Mouse (Mus musculus) frontal cortex, postnatal 25 days (tissue): ENCODE measurements around the gene Aff1.

Source experiments
- DNase-seq, 2 experiments: peaks; one replicate each; pipeline ENCODE4 v3.0.0; 2022; ENCODE audit warnings: low spot score in 2 of 2

Gene Aff1

DNA sequence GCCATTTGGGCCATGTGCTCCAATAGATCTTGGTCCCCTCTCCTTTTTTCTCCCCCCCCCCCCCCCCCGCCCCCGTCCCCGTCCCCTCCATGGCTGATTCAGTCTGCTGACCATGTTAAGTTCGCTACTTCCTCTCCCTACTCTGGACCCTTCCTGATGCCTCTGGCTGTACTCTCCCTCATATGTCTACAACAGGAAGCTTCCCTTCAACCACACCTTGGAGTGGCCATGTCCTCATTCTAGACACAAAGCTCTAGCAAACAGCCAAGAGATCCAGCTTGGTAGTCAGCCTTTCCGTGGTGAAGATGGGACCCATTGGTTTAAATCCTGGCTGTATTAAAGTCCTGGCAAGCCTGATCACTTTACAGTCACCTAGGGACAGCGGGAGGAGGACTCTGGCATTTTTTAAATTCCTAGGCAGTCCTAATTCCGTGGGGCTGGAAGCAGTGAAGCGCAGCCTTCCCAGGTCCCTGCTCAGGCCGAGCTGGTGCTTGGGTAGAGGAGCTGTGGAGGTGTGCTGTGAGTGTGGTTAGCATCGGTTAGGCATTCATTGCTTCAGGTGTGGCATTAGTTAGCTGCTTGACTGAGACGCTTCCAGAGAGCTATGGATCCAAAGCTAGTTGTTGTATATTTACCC is 144.1 kb downstream of the Aff1 start:
- no peak for DNase-seq

DNA sequence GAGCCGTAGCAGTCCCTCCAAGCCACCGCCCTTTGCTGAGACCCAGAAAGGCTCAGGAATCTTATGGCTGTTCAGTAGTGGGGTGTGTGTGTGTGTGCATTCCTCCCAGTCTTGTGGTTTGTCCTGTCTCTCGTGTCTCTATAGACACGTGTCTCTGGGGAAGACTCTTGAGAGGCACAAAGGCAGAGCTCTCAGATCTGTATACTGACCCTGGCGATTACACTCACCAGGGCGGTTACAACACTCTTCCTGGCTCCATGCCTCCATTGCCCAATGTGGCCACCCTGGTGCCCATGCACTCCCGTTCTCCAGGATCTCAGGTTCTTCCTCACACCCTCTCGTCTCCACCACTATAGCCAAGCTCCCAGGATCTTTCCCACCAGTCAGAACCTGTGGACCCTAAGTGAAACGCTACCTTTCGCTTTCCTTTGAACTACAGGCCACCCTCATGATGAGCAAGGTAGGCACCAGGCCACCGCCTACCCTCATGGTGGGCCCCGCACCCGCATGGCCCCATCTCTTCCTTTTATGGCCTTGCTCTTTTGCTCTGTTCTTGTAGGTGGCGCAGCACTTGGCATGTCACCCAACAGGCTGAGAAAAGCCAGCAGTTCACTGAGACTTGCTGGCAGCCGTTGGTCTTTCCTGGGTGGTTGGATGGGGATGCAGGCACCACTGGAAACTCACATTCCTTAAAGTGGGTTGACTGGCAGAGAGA is 146.5 kb downstream of the Aff1 start:
- no peak for DNase-seq

DNA sequence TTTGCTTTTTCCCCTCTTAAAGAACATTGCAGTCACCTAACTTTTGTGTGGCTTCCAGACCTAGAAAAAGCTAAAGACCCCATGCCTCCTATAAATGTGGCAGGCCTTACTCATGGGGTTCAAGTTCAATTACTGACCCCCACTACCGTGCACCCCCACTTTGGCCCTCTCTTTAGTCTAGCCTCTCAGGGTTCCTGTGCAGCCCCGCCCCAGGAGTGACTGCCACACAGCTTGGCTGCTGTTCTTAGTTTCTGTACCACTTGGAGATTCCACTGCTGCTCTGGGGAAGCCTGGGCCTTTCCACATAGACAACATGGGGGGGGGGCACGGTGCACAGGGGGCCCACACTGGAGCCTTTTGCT is 147.1 kb downstream of the Aff1 start:
- no peak for DNase-seq

DNA sequence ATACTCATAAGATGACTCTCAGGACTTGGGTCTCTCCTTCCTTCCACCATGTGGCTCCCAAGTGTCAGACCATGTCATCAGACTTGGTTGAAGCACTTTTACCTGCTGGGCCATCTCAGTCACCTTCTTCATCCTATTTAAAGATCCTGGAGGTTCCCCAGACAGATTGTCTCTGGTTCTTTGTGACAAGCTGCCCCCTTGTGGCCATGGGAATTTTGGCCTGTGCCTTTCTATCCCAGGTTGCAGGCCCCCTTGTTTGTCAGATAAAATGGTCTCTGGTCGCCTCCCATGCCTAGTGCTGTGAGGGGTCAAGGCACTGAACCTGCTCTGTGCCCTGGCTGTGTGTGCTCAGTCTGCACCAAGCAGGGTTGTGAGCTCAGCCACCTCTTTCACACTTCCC is 151.8 kb downstream of the Aff1 start:
- DNase-seq: peak; percentile 39 to 54

DNA sequence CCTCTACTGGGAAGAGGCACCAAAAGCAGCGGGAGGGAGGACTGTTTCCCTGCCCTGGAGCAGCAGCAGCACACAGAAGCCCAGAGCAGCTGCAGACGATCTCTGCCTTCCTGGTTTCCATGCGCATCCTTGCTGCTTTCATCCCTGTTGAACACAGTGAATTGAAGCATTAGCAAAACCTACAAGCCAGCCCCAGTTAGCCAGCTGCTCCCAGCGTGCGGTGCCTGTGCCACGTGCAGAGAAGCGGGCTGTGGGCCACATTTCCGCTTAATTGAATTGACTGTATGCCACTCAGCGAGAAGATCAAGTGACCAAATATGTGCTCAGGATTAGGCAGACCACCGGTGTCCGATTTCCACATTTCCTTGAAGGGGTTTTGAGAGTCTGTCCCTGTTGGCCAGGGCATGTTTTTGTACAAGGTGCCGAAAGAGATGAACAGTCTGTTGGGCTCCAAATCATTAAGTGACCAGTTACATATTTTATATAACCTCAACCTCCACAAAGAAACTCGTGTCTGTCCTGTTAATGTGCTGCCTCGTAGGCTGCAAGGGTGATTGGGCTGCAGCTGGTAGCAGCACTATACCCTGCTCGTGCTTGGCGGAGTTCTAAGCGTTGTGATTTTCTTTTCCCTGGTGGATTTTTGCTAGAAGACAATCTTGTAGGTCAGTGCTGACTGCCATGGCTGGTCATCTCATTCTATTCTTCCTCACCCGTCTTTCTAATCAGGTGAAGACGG is 153.4 kb downstream of the Aff1 start:
- DNase-seq: no peak

DNA sequence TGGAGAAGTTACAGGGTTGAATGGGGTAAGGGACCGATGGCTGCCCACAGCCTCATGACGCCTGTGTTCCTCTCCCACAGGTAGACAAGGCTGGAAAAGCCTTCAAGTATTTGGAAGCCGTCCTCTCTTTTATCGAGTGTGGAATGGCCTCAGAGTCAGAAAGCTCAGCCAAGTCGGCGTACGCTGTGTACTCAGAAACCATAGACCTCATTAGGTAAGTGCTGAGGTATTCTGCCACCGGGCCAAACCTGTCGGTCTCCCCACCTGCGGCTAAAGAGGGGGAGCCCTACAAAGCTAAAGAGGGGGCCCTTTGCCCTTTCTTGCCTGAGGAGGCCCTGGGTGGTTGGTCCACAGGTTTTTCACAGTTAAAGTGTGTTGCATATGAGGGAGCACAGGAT is 154.0 kb downstream of the Aff1 start:
- no peak for DNase-seq

DNA sequence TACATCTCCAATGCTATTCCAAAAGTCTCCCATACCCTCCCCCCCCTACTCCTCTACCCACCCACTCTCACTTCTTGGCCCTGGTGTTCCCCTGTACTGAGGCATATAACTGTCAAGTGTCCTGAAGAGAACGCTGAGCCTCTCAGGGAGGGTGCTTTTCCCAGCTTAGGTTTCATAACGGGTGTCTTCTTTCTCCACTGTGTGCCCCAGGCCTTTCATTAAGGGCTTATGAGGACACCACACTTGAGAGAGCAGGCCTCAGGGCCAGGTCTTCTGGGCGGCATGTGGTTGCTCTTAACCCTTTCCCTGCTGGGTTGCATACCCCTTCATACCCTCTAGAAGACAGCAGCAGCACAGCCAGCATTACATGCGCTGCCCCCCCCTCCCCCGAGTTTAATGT is 154.4 kb downstream of the Aff1 start:
- DNase-seq: no peak

DNA sequence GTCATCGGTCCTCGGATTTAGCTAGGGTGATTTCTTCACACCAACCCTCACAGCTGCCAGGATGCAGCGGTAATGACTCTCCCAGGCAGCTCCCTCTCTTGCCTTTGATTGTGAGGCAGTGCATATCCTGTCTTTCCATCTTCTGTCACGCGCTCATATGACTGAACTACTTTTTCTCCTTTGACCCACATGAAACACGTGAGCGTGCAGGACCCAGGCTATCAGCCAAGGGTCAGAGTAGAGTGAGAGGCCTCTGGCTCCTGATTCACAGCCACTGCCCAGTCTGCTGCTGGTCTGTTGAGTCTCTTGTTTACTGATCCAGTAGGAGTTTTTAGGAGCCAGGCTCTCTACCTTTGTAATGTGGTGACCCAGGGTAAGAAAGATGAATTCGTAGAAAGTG is 156.4 kb downstream of the Aff1 start:
- no peak for DNase-seq

DNA sequence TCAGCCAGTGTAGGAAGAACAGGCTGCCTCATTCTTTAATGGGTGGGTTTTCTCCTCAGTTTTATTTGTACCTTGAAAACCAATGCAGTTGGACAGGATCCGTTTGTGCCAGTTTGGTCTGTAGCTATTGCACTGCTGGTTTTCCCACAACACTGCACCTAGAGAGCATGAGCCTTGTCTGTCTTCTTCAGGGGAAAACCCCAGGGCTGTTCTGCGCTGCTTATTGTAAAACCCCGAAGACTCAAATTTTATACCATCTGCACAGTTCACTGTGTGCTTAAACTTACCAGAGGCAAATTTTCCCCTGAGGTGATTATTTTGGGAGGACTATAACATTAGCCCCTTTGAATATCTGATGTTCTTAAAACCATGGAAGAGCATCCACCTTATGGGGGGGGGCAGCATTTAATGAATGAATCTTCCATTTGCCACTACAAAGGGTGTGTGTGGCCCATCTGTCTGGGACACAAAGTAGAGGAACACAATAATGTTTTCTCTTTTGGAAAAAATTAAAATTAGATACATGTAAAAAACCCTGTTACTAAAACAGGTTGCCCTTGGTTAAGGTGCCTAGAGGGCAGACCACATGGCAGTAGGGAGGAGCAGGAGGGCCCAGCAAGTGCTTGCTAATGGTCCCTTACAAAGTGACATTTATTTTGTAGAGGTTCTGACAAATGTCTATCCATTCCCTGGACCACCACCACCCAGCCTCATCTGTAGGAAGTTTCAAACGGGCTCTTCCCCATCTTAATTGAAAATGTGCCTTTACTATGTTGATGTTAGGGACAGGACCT is 160.8 kb downstream of the Aff1 start:
- no peak for DNase-seq

DNA sequence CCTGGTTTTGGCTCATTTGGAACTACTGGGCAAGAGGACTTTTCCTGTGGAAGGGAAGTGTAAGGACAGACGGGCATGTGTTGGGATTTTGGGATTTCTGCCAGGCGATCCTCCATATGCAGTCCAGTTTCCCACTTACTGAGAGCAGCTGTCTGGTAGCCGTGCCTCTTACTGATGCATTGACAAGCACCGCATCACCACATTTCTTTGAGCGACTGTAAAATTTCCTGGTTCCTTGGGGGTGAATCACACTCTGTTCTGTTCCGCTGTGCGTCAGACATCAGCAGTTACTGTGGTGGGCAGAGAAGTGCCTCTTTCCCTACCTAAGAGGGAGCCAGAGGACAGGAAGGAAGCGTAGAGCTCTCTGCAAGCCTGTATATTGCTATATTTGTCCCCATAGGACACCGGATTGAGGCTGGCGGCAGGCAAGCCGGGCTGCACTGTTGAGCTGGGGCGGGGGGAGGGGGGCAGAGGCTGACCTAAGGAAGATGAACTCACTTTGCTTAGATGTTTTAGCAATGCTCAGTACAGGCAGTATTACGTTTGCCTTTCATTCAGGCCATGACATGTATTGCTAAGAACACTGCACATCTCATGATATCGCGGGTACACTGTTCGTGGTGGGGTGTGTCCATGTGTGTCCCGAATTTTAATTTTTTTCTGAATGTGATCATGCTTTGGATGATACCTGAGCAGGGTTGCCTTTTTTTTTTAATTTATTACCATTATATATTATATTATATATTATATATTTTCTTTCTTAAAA is 162.1 kb downstream of the Aff1 start:
- no peak for DNase-seq

DNA sequence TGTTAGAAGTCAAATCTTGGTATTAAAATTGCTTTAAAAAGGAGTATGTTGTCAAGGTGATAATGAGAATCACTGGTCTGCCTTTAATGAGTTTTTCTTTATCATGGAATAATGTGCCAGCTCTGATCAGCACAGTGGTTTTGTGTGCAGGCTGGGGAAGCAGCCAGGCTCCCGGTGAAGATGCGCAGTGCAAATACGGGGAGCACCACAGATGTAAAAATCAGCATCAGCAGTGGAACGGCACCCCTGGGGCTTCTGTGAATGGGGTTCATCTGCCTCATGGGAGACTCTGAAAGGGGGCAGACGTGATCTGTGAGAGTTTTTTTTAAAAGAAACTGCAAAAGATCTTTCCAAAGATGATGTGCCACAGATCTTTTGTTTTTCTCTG is 162.6 kb downstream of the Aff1 start:
- no peak for DNase-seq

DNA sequence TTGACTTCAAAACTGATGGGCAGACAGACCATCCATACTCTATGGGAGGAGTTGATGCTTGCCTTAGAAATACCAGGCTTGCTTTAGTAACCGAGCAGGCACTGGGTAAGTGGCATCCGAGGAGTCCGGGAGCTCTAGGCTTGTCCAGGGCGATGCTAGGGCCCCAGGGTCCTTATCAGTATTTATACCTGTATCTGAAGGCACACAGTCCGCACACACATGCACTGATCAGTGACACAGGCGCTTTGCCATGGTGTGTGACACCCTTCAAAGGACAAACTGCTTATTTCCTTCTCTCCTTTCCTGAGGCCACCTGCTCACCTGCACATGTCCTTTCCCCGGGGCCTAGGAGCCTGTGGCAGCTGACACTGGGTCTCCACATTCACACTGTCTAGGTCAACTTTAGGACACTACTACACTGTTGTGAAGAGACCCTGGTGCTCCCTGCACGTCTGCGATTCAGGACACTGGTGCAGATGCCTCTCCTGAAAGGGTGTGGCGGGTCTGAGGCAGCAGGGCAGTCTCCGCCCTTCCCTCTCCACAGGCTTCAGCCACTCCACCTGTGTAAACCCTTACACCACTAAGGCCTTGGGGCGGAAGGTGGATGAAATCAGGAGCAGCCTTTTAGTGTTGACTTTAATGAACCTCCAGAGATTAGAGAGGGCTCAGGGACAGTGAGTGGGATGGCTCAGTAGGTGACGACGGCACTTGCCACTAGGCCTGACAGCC is 163.5 kb downstream of the Aff1 start:
- DNase-seq: no peak

DNA sequence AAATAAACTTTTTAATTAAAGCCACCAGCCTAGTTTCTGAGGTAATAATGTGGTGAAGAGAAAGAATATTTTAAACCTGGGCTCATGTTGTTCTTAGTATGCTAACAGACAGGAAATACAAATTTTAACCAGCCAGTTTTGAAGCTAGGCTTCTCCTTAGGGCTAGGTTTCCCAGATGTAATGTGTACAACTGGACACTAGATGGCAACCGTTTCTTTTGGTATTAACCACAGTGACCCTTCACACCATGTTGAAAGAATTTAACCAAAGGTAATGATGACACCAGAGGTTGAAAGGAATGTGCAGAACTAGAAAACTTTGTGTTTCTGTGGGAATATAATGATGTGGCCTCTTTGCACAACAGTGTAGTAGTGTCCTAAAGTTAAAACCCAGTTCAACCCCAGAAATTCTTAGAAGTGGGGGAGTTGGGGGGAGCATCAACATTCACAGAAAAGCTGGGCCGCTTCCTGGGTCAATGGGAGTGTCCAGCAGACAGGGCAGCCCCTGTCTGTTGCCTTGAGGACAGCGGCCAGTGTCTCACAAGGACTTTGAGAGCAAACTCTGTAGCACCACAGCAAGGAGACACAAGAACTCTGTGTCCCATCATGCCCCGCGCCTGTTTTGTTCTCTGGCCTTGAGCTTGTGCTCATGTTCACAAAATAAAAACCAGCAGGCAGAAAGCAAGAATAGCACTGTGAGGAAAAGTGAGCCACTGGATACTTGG is 164.3 kb downstream of the Aff1 start:
- DNase-seq: no peak

DNA sequence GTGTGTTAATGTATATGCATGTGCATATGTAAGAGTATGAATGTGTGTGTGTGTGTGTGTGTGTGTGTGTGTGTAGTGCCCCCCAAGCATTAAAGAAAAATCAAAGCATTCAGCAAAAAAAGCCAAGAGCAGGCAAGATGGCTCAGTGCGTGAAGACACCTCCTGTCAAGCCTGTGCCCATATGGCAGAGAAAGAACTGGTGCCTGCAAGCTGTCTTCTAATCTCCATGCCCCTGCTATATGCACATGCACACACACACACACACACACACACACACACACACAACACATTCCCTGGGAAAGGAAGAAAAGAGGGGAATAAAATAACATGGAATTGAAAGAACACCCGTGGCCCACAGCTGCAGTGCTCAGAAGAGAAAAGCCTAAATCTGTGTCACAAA is 165.0 kb downstream of the Aff1 start:
- DNase-seq: no peak

DNA sequence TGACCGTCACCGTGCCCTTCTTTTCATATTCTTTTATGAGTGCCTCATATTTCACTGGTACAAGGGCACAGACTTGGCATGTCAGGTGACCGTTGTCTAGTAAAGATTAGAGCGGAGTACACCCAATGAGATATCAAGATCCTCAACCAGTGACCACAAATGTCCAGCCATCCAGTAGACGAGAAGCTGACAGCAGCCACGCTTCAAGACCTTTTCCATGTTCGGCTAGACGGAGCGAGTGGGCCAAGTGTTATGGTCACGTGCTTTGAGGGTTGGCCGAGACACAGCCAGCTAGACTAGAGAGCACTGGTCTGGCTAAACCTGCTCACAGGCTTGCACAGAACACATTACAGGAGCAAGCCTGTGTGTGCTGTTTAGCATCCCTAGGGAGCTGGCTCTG is 168.4 kb downstream of the Aff1 start:
- DNase-seq: no peak

DNA sequence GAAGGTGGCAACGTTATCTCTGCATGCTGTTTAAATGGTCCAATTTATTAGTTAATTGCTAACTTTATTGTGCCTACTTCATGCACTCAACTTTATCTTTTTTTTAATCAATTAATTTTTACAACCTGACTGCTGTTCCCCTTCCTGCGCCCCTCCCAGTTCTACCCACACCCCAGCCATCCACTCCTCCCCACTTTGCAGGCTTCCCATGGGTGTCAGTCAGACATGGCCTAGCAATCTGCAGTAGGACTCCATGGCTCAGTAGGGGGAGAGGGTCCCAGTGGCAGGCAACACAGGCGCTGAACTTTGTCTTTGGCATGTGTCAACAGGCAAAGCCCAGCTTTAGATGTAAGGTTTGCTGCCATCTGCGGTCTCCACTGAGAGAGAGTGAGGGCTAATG is 171.6 kb downstream of the Aff1 start:
- DNase-seq: no peak

DNA sequence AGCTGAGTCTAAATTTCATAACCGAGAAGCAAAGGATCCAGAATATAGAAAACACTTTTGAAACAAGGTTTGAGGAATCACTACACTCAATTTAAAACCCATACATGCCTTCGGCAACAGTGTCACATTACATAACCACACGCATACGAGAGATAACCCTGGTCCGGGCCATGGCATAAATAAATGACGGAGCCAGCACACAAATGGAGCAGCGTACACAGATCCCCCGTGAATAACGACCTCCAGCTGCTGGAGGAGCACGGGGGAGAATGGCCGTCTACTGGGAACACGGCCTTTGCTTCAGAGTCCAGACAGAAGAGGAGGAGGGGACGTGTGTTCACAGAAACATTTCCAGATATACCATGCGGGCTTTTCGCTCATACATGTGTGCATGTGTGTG is 197.6 kb downstream of the Aff1 start:
- DNase-seq: no peak

DNA sequence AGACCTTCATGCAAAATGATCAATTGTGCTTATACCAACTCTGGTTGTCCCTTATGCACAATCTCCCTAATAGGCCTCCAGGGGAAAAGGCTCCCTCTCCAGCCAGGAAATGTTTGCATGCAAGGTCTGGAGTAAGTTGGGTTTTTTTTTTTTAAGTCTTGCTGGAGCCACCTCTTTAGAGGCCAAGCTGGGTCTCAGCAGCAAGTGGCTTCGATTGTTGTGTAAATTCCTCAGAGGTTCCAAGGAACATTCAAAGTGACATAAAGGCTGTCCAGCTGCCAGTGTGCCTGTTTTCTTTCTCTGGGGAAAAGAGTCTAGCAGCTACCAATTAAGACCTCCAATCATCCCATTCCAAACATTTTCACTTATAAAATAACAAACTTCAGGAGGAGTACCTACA is 206.1 kb downstream of the Aff1 start:
- no peak for DNase-seq
